Mouse (Mus musculus) adipose tissue, adult 10 weeks (tissue): ENCODE data around the gene Sema4g. TPM values are rescaled to one million over a fixed set of nuclear protein-coding genes. Genes with fewer than 3 reads are reported as not detected.

ENCODE experiments used
- polyA plus RNA-seq: library from polyadenylated mRNA; stranded (reverse); fragments of 350-450 nt; fragmentation: Illumina TruSeq; extraction: RNeasy Lipid Tissue Mini Kit (QIAGEN cat#74804); gene quantifications from one replicate; pipeline ENCODE4 v1.2.3, GENCODE M21; 2014; ENCODE audit warnings: low read depth, low replicate concordance

The Sema4g gene
- 10.0 TPM for polyA plus RNA-seq

DNA sequence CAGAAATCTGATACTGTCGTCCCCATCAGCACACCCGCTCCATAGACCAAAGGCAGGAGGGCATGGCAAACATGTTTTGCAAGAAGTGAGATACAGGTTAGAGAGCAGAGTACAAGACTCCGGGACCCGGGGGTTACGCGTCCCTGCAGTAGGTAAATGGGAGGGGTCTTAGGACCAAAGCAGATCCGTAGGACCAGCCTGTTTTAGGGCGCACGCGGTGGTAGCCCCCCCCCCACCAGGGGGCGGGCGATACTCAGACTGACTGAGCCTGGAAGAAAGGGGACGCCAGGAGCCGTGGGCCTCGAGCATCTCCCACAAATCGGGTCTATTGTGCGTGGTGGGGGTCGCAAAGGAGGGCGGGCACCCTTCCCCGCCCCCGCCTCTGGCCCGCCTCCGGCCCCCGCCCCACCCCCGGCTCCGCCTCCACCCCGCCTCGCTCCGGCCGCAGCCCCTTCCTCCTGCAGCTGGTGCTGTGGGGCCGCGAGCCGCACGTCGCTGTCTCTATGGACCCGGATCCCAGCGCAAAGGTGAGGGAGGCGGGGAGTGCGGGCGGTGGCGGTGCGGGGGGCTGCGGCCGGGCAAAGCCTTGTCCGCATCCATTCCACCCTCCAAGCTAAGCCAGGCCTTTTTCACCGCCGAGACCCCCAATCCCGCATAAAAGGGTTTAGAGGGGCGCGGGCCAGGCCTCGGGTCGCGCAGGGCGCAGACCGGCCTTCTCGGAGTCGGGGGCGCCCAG lies at the start of gene Sema4g:
Gene Sema4g (plus strand): TSS at position 271 of the 736 bp plus-strand sequence.

GRCm38 (mm10) chr19:45005444-45005843 lies 16.5 kb downstream of the Sema4g start, which contains the start of gene Twnk:
TSS of gene Twnk (plus strand) at chr19:45005663.

DNA sequence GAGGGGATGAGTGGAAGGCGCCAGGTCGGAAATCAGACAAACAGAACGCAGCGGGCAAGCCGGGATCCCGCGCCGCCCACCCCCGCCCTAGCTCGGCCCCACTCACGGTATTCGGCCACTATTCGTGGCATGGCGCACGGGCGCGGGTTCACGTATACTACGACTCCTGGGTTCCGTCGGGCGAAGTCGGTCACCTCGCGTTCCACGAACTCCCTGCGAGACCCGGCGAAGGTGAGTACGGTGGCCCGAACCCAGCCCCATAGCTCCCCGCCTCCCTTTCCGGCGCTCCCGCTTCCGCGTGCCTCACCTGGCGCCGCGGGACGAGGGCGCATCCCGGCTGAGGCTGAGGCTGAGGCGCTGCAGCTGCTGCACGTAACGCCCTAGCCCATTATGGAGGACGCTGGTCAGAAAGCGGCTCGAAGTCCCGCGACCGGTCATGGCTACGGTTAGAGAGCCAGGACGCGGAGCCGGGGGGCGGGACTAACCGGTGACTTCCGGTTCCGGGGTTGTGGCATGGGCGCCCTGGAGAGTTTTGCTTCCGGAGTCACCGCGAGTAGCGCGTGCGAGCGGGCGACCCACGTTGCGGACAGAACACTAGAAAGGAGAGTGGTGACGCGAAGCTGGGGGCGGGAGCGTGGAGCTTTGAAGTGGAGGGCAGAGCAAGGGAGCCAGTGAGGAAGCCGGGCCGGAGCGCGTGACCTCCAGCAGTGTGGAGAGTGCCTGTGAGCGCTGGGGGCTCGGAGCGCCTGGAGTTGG lies 17.2 kb downstream of the Sema4g start, which contains the start of gene Mrpl43:
Gene Mrpl43 (minus strand): TSS at position 486 of the 756 bp plus-strand sequence.

GRCm38 (mm10) chr19:45014335-45014971 lies 25.6 kb downstream of the Sema4g start, which contains the start of gene Lzts2:
TSS of gene Lzts2 (plus strand) at chr19:45014414.

GRCm38 (mm10) chr19:45045651-45046050 lies 56.8 kb downstream of the Sema4g start, which contains the start of gene Pdzd7:
TSS of gene Pdzd7 (minus strand) at chr19:45045717.

DNA sequence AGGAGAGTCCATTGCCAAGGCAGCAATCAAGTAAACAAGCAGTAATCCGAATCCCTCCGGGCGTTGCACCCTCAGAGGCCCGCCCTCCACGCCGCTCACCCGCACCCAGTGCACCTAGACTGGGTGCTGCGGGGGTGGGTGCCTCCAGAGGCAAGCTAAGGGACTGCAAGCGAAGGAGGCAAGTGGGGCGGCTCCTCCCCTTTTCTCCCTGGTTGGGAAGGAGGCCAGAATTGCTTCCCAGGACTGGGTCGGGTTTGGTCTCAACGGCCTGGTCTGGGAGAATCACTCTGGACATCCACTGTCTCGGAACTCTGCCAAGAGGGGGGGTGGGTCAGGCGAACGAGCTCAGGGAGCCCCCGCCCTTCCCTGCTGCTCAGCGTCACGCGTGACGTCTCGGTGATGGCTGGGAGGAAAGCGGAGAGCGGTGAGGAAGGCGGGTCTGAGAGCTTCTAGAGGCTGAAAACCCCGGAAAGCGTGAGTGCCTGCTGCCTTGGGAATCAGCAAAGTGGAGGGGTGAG lies 58.6 kb downstream of the Sema4g start, which contains the start of gene Sfxn3:
Gene Sfxn3 (plus strand): TSS at position 87 of the 518 bp plus-strand sequence.

Other genes starting within 250 kb of the Sema4g start
- 29.0 TPM for gene Pax2, start 233.1 kb upstream of the Sema4g start, polyA plus RNA-seq
- gene Slf2, start 58.0 kb upstream of the Sema4g start, polyA plus RNA-seq: 25.0 TPM
- gene Twnk, start 16.6 kb downstream of the Sema4g start, polyA plus RNA-seq: 12.9 TPM
- 42.9 TPM for gene Mrpl43, start 17.3 kb downstream of the Sema4g start, polyA plus RNA-seq
- 60.8 TPM for gene Lzts2, start 25.3 kb downstream of the Sema4g start, polyA plus RNA-seq
- 0.21 TPM for gene Pdzd7, start 56.6 kb downstream of the Sema4g start, polyA plus RNA-seq
- 47.0 TPM for gene Sfxn3, start 58.4 kb downstream of the Sema4g start, polyA plus RNA-seq
- gene Kazald1, start 86.1 kb downstream of the Sema4g start, polyA plus RNA-seq: 7.4 TPM
- not detected for gene Tlx1, start 161.6 kb downstream of the Sema4g start, polyA plus RNA-seq
- gene Lbx1, start 246.7 kb downstream of the Sema4g start, polyA plus RNA-seq: not detected